Mouse (Mus musculus): ENCODE data around the gene Agpat2.

Gene Agpat2

DNA sequence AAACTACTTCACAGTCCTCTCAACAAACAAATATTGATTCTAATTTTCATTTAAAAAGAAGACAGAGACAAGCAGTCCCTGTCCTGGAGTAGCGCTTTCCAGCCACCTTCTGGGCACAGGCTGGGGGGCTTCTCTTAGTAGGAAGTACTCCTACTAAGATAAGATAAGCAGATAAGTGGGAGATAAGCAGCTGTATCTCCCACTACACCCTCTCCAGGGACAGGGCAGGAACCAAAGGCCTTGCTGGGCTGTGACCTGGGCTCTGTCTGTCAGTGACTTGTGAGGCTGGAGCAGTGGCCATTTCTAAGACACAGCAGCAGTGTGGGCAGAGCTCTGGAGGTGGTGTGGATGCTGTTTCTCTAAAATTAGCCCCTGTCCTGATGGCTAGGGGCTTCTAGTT is 28.8 kb downstream of the Agpat2 start:
- no peak for DNase-seq (ENCODE audit: low spot score in 2 of 2)

DNA sequence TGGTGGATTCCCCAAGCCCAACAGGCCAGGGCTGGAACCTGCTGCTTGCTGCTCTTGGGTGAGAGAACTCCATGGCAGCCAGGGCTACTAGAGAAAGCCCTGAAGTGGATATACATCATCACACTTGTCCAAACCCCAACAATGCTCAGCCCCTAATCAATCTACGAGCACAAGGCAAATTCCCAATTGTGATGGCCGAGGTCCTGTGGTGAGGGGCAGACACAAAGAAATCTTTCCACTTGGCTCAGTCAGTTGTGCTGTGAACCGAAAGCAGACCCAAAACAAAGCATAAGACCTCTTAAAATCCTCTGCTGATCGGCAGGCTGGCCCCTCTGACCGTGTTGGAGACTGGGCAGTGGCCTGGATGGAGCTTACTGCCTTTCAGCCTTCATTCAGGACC is 29.4 kb downstream of the Agpat2 start:
- DNase-seq (ENCODE audit: low spot score in 2 of 2) = no peak

DNA sequence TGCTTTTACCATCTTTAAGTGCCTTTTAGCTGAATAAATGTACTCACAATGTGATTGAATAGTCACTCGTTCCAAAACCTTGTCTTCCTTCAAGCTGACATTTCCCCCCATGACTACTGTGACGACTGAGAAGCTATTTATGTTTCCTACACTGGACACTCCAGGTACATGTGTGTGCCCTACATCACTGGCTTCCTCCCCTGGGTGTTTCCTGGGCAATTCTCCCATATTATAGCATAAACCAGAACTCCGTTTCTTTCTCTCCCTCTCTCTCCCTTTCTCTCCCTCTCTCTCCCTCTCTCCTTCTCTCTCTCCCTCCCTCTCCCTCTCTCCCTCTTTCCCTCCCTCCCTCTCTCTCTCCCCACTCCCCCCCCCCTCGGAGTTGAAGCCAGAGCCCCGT is 30.4 kb downstream of the Agpat2 start:
- DNase-seq (ENCODE audit: low spot score in 2 of 2) = no peak

DNA sequence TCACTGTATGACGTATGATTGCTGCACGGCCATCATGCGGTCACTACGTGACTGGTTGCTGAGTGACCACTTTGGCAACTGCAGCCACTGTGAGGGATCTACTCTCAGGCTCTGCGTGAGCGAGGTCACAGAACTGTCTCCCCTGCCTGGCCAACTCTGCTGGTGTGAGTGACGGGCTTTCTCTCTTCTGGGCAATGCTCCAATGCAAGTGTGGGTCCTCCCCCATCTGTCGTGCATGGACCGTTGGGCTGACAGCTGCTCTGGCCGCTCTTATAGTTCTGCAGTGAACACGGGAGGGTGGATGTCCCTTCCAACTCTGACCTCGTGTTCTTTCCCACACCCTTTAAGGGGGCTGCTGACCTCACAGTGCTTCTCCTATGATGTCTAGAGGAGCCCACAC is 30.8 kb downstream of the Agpat2 start:
- DNase-seq (ENCODE audit: low spot score in 2 of 2) = peak; percentile 21 to 23

DNA sequence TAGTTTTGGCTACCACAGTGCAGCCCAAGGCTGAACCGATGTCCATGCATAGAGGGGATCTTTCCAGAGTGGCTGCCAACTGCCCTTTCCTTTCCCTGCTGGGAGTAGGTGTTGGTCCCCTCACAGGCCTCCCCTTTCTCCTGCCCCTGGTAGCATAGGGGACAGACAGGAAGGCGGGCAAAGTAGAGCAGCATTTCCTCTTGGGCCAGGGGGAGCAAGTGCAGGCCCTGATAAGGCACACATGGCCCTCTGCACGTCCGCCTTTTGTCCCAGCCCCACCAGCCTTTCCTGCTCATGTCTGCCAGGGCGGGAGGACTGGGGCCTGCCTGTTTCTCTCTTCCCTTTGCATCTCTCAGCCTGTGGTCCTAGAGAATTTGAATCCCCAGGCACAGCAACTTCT is 32.4 kb downstream of the Agpat2 start:
- DNase-seq (ENCODE audit: low spot score in 2 of 2) = no peak

GRCm38 (mm10) chr2:26571400-26571799 is 32.8 kb downstream of the Agpat2 start:
- DNase-seq (ENCODE audit: low spot score in 2 of 2) = no peak

GRCm38 (mm10) chr2:26570034-26570433 is 34.2 kb downstream of the Agpat2 start:
- peak; percentile 33 to 37 for DNase-seq (ENCODE audit: low spot score in 2 of 2)

GRCm38 (mm10) chr2:26566221-26566620 is 38.0 kb downstream of the Agpat2 start:
- peak; percentile 22 to 30 for DNase-seq (ENCODE audit: low spot score in 2 of 2)

- peak in 1 of 2 experiments; percentile 13 for DNase-seq (ENCODE audit: low spot score in 2 of 2)
Observed at GRCm38 (mm10) chr2:26561351-26562016, 42.7 kb downstream of the Agpat2 start.

DNA sequence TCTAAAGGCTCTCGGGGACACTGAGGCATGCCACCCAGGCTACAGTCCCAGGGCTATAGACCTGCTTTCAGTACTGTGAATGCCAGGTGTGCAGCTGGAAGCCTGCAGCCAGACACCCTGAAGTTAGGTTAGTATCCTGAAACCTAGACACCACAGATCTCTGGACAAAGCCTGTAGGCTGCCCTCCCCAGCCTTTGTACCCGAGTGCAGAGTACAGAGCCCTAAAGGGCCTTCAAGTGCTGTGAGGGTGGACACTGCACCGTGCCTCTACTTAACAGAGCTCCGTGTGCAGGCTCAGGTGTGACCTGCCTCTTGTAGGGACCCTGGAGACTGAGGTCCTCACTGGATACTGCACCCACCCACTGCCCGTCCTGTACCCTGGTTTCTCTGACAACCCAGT is 43.7 kb downstream of the Agpat2 start:
- no peak for DNase-seq (ENCODE audit: low spot score in 2 of 2)

- no peak for DNase-seq (ENCODE audit: low spot score in 2 of 2)
Observed at GRCm38 (mm10) chr2:26556535-26556993, 47.7 kb downstream of the Agpat2 start.

DNA sequence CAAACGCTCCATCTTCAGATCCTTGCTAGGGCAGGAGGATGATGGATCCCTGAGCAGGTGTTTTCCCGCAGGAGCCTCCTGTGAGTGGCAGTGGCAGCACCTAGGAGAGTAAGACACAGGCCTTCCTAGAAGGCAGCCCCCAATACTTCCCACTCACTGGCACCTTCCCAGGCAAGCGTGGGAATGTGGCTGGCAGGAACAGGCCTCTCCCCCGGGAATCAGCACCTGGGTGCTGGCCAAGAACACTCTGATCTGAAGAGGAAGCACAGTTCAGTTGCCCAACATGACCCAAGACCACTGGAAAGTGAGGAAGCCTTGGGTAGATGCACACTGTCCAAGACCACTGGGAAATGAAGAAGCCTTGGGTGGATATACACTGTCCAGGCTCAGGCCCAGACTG is 49.1 kb downstream of the Agpat2 start:
- peak; percentile 45 to 68 for DNase-seq (ENCODE audit: low spot score in 2 of 2)

DNA sequence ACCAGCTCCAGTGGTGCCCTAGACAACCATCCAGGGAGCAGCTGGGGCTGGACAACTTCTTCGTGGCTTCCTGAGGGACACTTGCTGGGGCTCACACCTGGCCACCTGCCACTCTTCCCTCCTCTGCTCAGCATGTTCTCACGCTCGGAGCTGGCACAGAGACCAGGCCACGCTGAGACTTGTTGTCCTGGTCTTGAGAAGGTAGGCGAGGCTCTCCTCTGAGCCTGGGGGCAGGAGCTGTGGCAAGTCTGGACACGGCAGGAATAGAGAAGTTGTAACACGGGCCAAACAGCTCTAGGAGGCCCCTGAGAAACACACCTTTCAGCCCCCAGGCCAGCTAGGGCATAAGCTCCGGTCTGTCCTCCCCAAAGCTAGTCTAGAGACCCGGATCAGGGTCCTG is 50.3 kb downstream of the Agpat2 start:
- DNase-seq (ENCODE audit: low spot score in 2 of 2) = no peak

DNA sequence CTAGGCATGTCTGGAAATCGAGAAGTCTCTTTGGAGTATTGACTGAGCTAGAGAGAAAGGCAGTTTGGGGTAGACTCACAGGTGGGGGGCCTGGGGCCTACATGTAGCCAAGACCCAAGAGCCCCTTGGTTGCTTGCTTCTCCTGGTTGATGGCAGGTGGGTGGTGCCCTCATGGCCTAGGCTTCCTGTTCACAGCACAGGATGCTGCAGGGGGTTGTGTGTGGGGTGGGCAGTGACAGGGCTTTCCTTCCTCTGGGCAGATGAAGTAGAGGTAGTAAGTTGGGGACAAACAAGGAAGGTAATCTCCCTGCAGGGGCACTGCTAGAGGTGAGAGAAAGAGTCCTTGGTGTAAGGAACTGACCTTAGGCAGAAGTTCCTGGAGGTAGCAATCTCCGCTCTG is 52.2 kb downstream of the Agpat2 start:
- DNase-seq (ENCODE audit: low spot score in 2 of 2) = no peak

- DNase-seq (ENCODE audit: low spot score in 2 of 2) = no peak
Observed at GRCm38 (mm10) chr2:26551446-26551845, 52.8 kb downstream of the Agpat2 start.

GRCm38 (mm10) chr2:26550777-26551176 is 53.4 kb downstream of the Agpat2 start:
- DNase-seq (ENCODE audit: low spot score in 2 of 2) = no peak

- no peak for DNase-seq (ENCODE audit: low spot score in 2 of 2)
Observed at GRCm38 (mm10) chr2:26550205-26550604, 54.0 kb downstream of the Agpat2 start.

- DNase-seq (ENCODE audit: low spot score in 2 of 2) = no peak
Observed at GRCm38 (mm10) chr2:26549801-26550200, 54.4 kb downstream of the Agpat2 start.

DNA sequence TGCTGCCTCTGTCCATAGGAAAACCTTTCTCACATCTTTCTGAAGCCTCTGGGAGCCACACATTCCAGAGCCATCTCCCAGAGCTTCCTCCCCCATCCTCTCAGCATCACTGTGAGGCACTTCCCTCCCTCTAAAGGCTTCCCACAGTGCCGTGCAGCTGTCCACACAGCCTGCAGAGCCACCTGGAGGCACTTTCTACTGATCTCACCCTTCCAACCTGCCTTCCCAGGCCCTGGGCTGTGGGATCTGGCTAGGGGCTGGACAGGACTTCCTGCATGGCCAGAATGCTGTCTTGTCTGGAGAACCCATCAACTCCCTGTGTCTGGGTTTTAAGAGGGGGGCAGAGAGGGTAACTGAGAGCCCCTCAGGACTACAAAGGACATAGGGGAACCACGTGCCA is 56.7 kb downstream of the Agpat2 start:
- DNase-seq (ENCODE audit: low spot score in 2 of 2) = peak; percentile 23 to 33

- no peak for DNase-seq (ENCODE audit: low spot score in 2 of 2)
Observed at GRCm38 (mm10) chr2:26544265-26544664, 60.0 kb downstream of the Agpat2 start.

DNA sequence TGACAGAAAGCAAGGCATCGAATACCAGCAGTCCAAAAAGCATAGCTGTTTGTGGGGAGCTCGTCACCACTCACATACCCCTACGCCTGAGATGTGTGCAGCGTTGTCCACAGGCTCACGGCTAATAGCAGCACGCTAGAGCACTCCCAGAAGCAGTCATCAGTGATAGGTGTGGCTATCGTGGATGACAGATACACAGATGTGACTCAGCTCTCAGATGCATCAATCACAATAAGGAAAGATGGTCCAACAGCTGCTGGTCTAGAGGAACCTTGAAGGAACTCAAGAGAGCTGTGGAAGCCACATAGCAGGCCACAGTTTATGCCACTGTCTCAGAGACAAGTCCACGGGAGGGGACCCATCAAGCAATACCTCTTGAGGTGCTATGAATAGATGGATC is 60.4 kb downstream of the Agpat2 start:
- DNase-seq (ENCODE audit: low spot score in 2 of 2) = no peak

GRCm38 (mm10) chr2:26543155-26543554 is 61.1 kb downstream of the Agpat2 start:
- no peak for DNase-seq (ENCODE audit: low spot score in 2 of 2)

Data from frontal cortex, postnatal 36 days (tissue).